Mouse (Mus musculus): ENCODE results near the gene Casr. TPM values are rescaled to one million over a fixed set of nuclear protein-coding genes. Genes with fewer than 3 reads are reported as not detected.

The Casr gene
- polyA plus RNA-seq, 1 experiment from 2014 or later, result 0.06 TPM

GRCm38 (mm10) chr16:36543091-36543490 lies 18.9 kb downstream of the Casr start:
- Histone ChIP-seq H3K9me3 (no peaks in the 10 kb centered on the region), H3K27me3 (replicated peaks) (no peaks in the 10 kb centered on the region), H3K27ac (no peak overlapping the region), H3K4me2 (replicated peaks) (no peak overlapping the region), H3K36me3 (no peaks in the 10 kb centered on the region), H3K4me3 (replicated peaks) (no peak overlapping the region), H3K4me1 (replicated peaks) (no peaks in the 10 kb centered on the region), H3K9ac (no peak overlapping the region)
- 70% methylated on average over 3 of the region's 3 CpGs for WGBS
- ATAC-seq, result no peak

GRCm38 (mm10) chr16:36540834-36541233 lies 21.1 kb downstream of the Casr start:
- ATAC-seq, result no peak
- 69% methylated on average over 6 of the region's 6 CpGs for WGBS
- H3K27ac ChIP-seq, result no peak overlapping the region
- H3K36me3 ChIP-seq, result no peaks in the 10 kb centered on the region
- H3K27me3 ChIP-seq (replicated peaks), result no peaks in the 10 kb centered on the region
- H3K4me3 ChIP-seq (replicated peaks), result no peak overlapping the region
- no peaks in the 10 kb centered on the region for H3K4me1 ChIP-seq (replicated peaks)
- H3K9me3 ChIP-seq, result no peaks in the 10 kb centered on the region
- H3K4me2 ChIP-seq (replicated peaks), result no peak overlapping the region
- no peak overlapping the region for H3K9ac ChIP-seq

GRCm38 (mm10) chr16:36532981-36533687 lies 28.8 kb downstream of the Casr start:
- WGBS, result 64% methylated on average over 11 of the region's 11 CpGs
- Histone ChIP-seq H3K9ac (no peak overlapping the region), H3K4me3 (replicated peaks) (no peak overlapping the region), H3K9me3 (no peaks in the 10 kb centered on the region), H3K4me2 (replicated peaks) (no peak overlapping the region), H3K36me3 (no peaks in the 10 kb centered on the region), H3K4me1 (replicated peaks) (no peaks in the 10 kb centered on the region), H3K27me3 (replicated peaks) (no peaks in the 10 kb centered on the region), H3K27ac (no peak overlapping the region)
- ATAC-seq, result no peak

- 54% methylated on average over 4 of the region's 4 CpGs for WGBS
These were observed 29.9 kb downstream of the Casr start for GRCm38 (mm10) chr16:36532046-36532445.

GRCm38 (mm10) chr16:36531630-36532029 lies 30.3 kb downstream of the Casr start:
- Histone ChIP-seq H3K4me3 (replicated peaks) (no peak overlapping the region), H3K9me3 (no peaks in the 10 kb centered on the region), H3K4me2 (replicated peaks) (no peak overlapping the region), H3K4me1 (replicated peaks) (no peaks in the 10 kb centered on the region), H3K9ac (no peak overlapping the region), H3K27ac (no peak overlapping the region), H3K36me3 (no peaks in the 10 kb centered on the region), H3K27me3 (replicated peaks) (no peaks in the 10 kb centered on the region)
- no peak for ATAC-seq
- WGBS, result 68% methylated on average over 5 of the region's 5 CpGs

More at GRCm38 (mm10) chr16:36532046-36532445, 29.9 kb downstream of the Casr start:
- no peak overlapping the region for H3K9ac ChIP-seq
- no peaks in the 10 kb centered on the region for H3K4me1 ChIP-seq (replicated peaks)
- H3K4me3 ChIP-seq (replicated peaks), result no peak overlapping the region
- H3K9me3 ChIP-seq, result no peaks in the 10 kb centered on the region
- H3K4me2 ChIP-seq (replicated peaks), result no peak overlapping the region
- H3K27ac ChIP-seq, result no peak overlapping the region
- no peaks in the 10 kb centered on the region for H3K36me3 ChIP-seq
- ATAC-seq, result no peak
- H3K27me3 ChIP-seq (replicated peaks), result no peaks in the 10 kb centered on the region

- Histone ChIP-seq H3K4me1 (replicated peaks) (no peaks in the 10 kb centered on the region), H3K9ac (no peak overlapping the region), H3K27me3 (replicated peaks) (no peaks in the 10 kb centered on the region), H3K9me3 (no peaks in the 10 kb centered on the region), H3K4me2 (replicated peaks) (no peak overlapping the region), H3K27ac (no peak overlapping the region), H3K36me3 (no peaks in the 10 kb centered on the region), H3K4me3 (replicated peaks) (no peak overlapping the region)
- no peak for ATAC-seq
- 74% methylated on average over 15 of the region's 15 CpGs for WGBS
These were observed 31.1 kb downstream of the Casr start for GRCm38 (mm10) chr16:36530566-36531552.

DNA sequence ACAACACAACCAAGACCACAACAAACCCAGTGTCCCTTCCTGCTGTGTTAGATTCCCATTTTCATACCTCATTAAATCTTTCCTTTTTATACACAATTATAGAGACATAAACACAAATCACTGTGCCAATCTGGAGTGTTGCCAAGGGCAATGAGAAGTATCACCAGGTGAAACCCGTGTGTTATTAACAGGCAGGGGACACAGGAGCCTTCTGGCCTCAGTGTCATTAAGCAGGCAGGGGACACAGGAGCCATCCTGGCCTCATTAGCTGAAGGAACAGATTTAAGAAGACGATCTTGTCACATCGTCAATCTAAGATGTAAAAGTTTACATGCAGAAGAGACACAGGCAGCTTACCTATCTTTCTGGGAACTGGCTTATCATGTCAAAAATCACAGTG lies 33.1 kb downstream of the Casr start:
- H3K4me3 ChIP-seq (replicated peaks), result no peak overlapping the region
- no peaks in the 10 kb centered on the region for H3K36me3 ChIP-seq
- H3K9me3 ChIP-seq, result no peaks in the 10 kb centered on the region
- 82% methylated on average over 3 of the region's 3 CpGs for WGBS
- no peaks in the 10 kb centered on the region for H3K4me1 ChIP-seq (replicated peaks)
- no peak overlapping the region for H3K4me2 ChIP-seq (replicated peaks)
- no peak overlapping the region for H3K9ac ChIP-seq
- no peaks in the 10 kb centered on the region for H3K27me3 ChIP-seq (replicated peaks)
- H3K27ac ChIP-seq, result no peak overlapping the region
- no peak for ATAC-seq

- H3K9me3 ChIP-seq, result no peaks in the 10 kb centered on the region
- H3K4me1 ChIP-seq (replicated peaks), result no peaks in the 10 kb centered on the region
- no peak for ATAC-seq
- no peaks in the 10 kb centered on the region for H3K27me3 ChIP-seq (replicated peaks)
- no peak overlapping the region for H3K9ac ChIP-seq
- no peak overlapping the region for H3K4me2 ChIP-seq (replicated peaks)
- no peaks in the 10 kb centered on the region for H3K36me3 ChIP-seq
- no peak overlapping the region for H3K4me3 ChIP-seq (replicated peaks)
- no peak overlapping the region for H3K27ac ChIP-seq
- WGBS, result 50% methylated on average over 6 of the region's 6 CpGs
These were observed 35.2 kb downstream of the Casr start for GRCm38 (mm10) chr16:36526596-36527282.

- Histone ChIP-seq H3K4me3 (replicated peaks) (no peak overlapping the region), H3K27me3 (replicated peaks) (no peaks in the 10 kb centered on the region), H3K9ac (no peak overlapping the region), H3K9me3 (no peaks in the 10 kb centered on the region), H3K4me2 (replicated peaks) (no peak overlapping the region), H3K36me3 (no peaks in the 10 kb centered on the region), H3K4me1 (replicated peaks) (no peaks in the 10 kb centered on the region), H3K27ac (no peak overlapping the region)
- no peak for ATAC-seq
- WGBS, result 72% methylated on average over 5 of the region's 5 CpGs
These were observed 38.8 kb downstream of the Casr start for GRCm38 (mm10) chr16:36523095-36523494.

DNA sequence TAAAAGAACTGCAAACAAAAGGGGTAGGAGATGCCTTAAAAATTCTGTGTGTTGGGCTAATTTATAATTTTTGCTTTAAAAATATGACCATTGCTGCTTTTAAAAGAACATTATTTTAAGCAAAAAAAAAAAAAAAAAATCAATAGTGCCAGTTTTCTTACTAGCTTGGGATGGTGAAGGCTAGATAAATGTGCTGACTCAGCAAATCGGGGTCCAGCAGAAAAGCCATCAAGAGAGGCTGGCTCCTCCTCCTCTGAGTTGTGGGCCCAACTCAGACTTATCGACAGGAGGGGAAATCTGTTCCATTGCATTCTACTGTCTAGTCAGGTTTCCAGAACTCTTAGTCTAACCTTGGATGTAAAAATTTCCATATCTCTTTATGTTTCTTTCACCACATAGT lies 45.6 kb downstream of the Casr start:
- Histone ChIP-seq H3K9ac (no peak overlapping the region), H3K27ac (no peak overlapping the region), H3K36me3 (no peaks in the 10 kb centered on the region), H3K4me2 (replicated peaks) (no peak overlapping the region), H3K4me3 (replicated peaks) (no peak overlapping the region), H3K27me3 (replicated peaks) (no peaks in the 10 kb centered on the region), H3K4me1 (replicated peaks) (no peaks in the 10 kb centered on the region), H3K9me3 (no peaks in the 10 kb centered on the region)
- ATAC-seq, result no peak
- WGBS, result 71% methylated on average over 2 of the region's 2 CpGs

DNA sequence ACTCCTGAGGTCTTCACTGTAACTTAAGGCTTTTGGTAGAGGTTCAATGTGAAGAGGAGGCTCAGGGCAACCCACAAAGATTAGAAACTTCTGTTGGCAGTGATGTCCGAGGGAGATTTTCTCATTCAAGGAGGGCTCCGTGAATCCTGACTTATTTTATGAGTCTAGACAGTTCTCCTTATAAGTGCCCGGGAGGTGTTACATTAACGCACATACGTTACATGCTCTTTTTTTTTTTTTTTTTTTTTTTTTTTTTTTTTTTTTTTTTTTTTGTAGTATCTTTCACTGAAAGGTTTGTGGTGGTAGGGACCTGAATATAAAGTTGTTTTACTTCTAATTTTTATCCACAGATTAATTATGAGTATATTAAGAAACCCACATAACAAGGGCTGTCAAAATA lies 54.6 kb downstream of the Casr start:
- Histone ChIP-seq H3K4me1 (replicated peaks) (no peaks in the 10 kb centered on the region), H3K27ac (no peak overlapping the region), H3K4me2 (replicated peaks) (no peak overlapping the region), H3K27me3 (replicated peaks) (no peaks in the 10 kb centered on the region), H3K9me3 (no peaks in the 10 kb centered on the region), H3K36me3 (no peaks in the 10 kb centered on the region), H3K9ac (no peak overlapping the region), H3K4me3 (replicated peaks) (no peak overlapping the region)
- WGBS, result 82% methylated on average over 5 of the region's 5 CpGs
- ATAC-seq, result no peak

DNA sequence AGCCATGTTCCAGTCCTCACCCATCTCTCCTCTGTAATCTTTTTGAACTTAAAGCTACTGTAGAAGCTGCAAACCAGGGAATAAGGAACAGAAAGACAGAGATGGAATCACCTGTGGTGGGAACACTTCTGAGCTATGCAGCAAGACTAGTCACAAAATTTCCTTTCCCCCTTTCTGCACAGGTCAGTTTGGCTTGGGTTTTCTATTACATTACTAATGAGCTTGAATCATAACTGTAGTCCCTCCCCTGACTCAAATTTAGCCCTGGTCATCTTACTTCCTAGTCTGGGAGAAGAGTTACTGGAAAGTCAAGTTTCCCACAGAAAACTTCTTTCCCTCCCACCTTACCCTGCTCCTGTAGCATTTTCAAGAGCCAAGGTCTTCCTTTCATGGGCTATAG lies 55.1 kb downstream of the Casr start:
- Histone ChIP-seq H3K36me3 (no peaks in the 10 kb centered on the region), H3K9ac (no peak overlapping the region), H3K4me2 (replicated peaks) (no peak overlapping the region), H3K4me3 (replicated peaks) (no peak overlapping the region), H3K27ac (no peak overlapping the region), H3K9me3 (no peaks in the 10 kb centered on the region), H3K27me3 (replicated peaks) (no peaks in the 10 kb centered on the region), H3K4me1 (replicated peaks) (no peaks in the 10 kb centered on the region)
- ATAC-seq, result no peak
